Mouse (Mus musculus) ES-E14 (cell line): ENCODE data around the gene A230050P20Rik. TPM values are rescaled to one million over a fixed set of nuclear protein-coding genes. Genes with fewer than 3 reads are reported as not detected.

Experiments used
- DNase-seq: peaks from one replicate; pipeline ENCODE4 v3.0.0-alpha.2; 2013; ENCODE audit warnings: low read depth, low spot score
- H3K27ac ChIP-seq: 2 replicates; pipeline ENCODE4 v1.5.1; 2012; ENCODE audit warnings: low read depth, mild to moderate bottlenecking, low read length, moderate library complexity, mixed read lengths; ENCODE audit not compliant: poor library complexity, insufficient read depth, severe bottlenecking
- H3K36me3 ChIP-seq: 2 replicates; pipeline ENCODE4 v1.6.1; 2012; ENCODE audit warnings: mild to moderate bottlenecking, low read length, moderate library complexity, mixed read lengths; ENCODE audit not compliant: control insufficient read depth, poor library complexity, insufficient read depth, severe bottlenecking
- H3K4me1 ChIP-seq, 2 experiments: fragments of 150-350 bp in 1 of 2; sonication (generic) in 1 of 2; 2 replicates each; pipeline ENCODE4 v1.6.1; 2012; ENCODE audit warnings: low read length in 2 of 2, mild to moderate bottlenecking in 1 of 2, mixed read lengths in 1 of 2; ENCODE audit not compliant: control insufficient read depth in 2 of 2, insufficient read depth in 2 of 2, poor library complexity in 1 of 2
- H3K4me3 ChIP-seq, 2 experiments: fragments of 150-350 bp in 1 of 2; sonication (generic) in 1 of 2; 2 replicates each; pipeline ENCODE4 v1.5.1; 2012; ENCODE audit warnings: low read length in 2 of 2, low read depth in 1 of 2, mild to moderate bottlenecking in 1 of 2, mixed read lengths in 1 of 2; ENCODE audit not compliant: insufficient read depth in 1 of 2, poor library complexity in 1 of 2, severe bottlenecking in 1 of 2
- H3K9ac ChIP-seq: 2 replicates; pipeline ENCODE4 v1.6.1; 2012; ENCODE audit warnings: low read depth, mild to moderate bottlenecking, low read length, mixed read lengths; ENCODE audit not compliant: poor library complexity, insufficient read depth, severe bottlenecking
- H3K9me3 ChIP-seq: fragments of 150-350 bp; sonication (generic); 2 replicates; pipeline ENCODE4 v1.6.1; 2012; ENCODE audit warnings: low read depth, mild to moderate bottlenecking, low read length; ENCODE audit not compliant: control insufficient read depth, insufficient read depth
- CHD2 ChIP-seq: IDR thresholded peaks from 2 replicates; pipeline ENCODE4 v1.6.1; 2014; ENCODE audit warnings: mild to moderate bottlenecking, low read depth, low read length, inconsistent platforms
- HCFC1 ChIP-seq: IDR thresholded peaks from 2 replicates; pipeline ENCODE4 v1.6.1; 2012; ENCODE audit warnings: low read length, inconsistent platforms, borderline replicate concordance; ENCODE audit not compliant: insufficient read depth
- MAFK ChIP-seq: IDR thresholded peaks from 2 replicates; pipeline ENCODE4 v1.6.1; 2014; ENCODE audit warnings: mild to moderate bottlenecking, low read depth, low read length, inconsistent platforms; ENCODE audit not compliant: insufficient read depth
- ZC3H11A ChIP-seq: IDR thresholded peaks from 2 replicates; pipeline ENCODE4 v1.6.1; 2012; ENCODE audit warnings: low read depth, mild to moderate bottlenecking, inconsistent platforms, low read length, borderline replicate concordance
- ZNF384 ChIP-seq: IDR thresholded peaks from 2 replicates; pipeline ENCODE4 v1.6.1; 2012; ENCODE audit warnings: low read depth, low read length, inconsistent platforms
- in situ Hi-C, 2 experiments: fragments of 600-800 bp; cut with MboI; formaldehyde crosslinking; loops; one replicate each; pipeline ENCODE4 v1.15.1; 2025; ENCODE audit warnings: low sequenced_read_pairs in 2 of 2, inconsistent platforms in 1 of 2; ENCODE audit not compliant: unreplicated experiment in 2 of 2
- total RNA-seq: library from RNA; depleted of rRNA; stranded (reverse); fragments of 300-350 nt; gene quantifications from 2 replicates; pipeline ENCODE4 v1.2.3, GENCODE M21; 2012

Gene A230050P20Rik
- total RNA-seq, 1 experiment: 8.3 TPM

DNA sequence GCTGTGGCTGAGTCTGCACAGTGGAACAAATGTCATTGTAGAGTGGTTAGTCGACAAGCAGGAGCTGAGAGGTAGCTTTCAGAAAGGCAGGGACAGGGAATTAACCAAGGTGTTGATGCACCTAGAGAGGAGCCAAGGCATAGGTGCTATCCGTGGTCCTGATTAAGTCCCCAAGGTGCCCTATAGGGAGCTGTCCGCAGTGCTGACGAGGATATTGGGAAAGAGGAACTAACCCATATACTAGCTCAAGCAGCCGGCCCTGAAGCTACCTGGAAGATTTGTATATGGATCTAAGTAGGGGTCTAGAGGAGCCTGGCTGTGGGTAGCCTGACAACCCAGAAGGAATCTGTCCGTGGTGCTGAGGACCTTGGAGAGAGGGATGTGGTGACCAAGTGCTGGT, 11.3 kb upstream of the A230050P20Rik start:
- TF ChIP-seq HCFC1 (0 out of 2 replicates have a peak, but pooled peaks have one; percentile 15), CHD2 (no peak)
- H3K4me3 ChIP-seq: no peak overlapping the region
- in situ Hi-C loops: no loop called here
- H3K36me3 ChIP-seq: no peaks in the 10 kb centered on the region
- H3K27ac ChIP-seq: no peak overlapping the region
- no peak overlapping the region for H3K9ac ChIP-seq
- no peaks in the 10 kb centered on the region for H3K9me3 ChIP-seq
- DNase-seq: peak; percentile 84
- H3K4me1 ChIP-seq: no peaks in the 10 kb centered on the region; a peak in 1 of 4 replicates

GRCm38 (mm10) chr9:20859926-20860325, 8.5 kb upstream of the A230050P20Rik start:
- no peaks in the 10 kb centered on the region; a peak in 1 of 4 replicates for H3K4me1 ChIP-seq
- H3K36me3 ChIP-seq: no peaks in the 10 kb centered on the region
- no peaks in the 10 kb centered on the region for H3K9me3 ChIP-seq
- no peak overlapping the region for H3K27ac ChIP-seq
- no peak overlapping the region for H3K4me3 ChIP-seq
- in situ Hi-C loops: no loop called here
- H3K9ac ChIP-seq: no peak overlapping the region
- TF ChIP-seq CHD2: no peak
- no peak for TF ChIP-seq MAFK
- TF ChIP-seq HCFC1: no peak
- TF ChIP-seq ZC3H11A: no peak
- no peak for TF ChIP-seq ZNF384
- DNase-seq: no peak

DNA sequence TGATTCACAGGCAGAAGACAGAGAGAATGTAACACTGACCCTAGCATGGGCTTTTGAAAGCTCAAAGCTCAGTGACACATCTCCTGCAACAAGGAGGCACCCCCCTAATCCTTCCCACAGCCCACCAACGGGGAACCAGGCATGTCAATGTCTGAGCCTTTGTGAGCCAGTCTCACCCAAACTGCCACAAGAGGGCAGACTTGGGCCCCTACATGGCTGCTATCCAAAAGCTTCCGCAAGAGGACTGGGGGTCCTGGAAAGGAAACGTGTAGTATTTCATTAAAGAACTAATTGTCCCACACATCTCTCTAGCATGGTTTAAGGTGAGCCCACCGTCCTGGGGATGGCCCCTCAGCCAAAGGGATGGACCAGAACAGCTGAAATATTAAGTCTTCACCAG, 6.6 kb upstream of the A230050P20Rik start:
- H3K27ac ChIP-seq: no peak overlapping the region
- TF ChIP-seq ZC3H11A (peak; percentile 21; the same call in 1 of the 2 replicates), HCFC1 (no peak), MAFK (no peak)
- peak; percentile 59 for DNase-seq
- no peak overlapping the region for H3K9ac ChIP-seq
- H3K4me3 ChIP-seq: no peak overlapping the region
- in situ Hi-C loops: no loop called here
- H3K9me3 ChIP-seq: no peaks in the 10 kb centered on the region
- H3K36me3 ChIP-seq: no peaks in the 10 kb centered on the region
- H3K4me1 ChIP-seq: no peaks in the 10 kb centered on the region; a peak in 1 of 4 replicates

GRCm38 (mm10) chr9:20862225-20862624, 6.2 kb upstream of the A230050P20Rik start:
- no peak overlapping the region for H3K4me3 ChIP-seq
- H3K9me3 ChIP-seq: no peaks in the 10 kb centered on the region
- H3K27ac ChIP-seq: no peak overlapping the region
- no peak for DNase-seq
- H3K36me3 ChIP-seq: no peaks in the 10 kb centered on the region
- in situ Hi-C loops: no loop called here
- H3K9ac ChIP-seq: no peak overlapping the region
- no peaks in the 10 kb centered on the region for H3K4me1 ChIP-seq
- TF ChIP-seq CHD2 (no peak), ZC3H11A (no peak), MAFK (no peak), HCFC1 (no peak), ZNF384 (no peak)

DNA sequence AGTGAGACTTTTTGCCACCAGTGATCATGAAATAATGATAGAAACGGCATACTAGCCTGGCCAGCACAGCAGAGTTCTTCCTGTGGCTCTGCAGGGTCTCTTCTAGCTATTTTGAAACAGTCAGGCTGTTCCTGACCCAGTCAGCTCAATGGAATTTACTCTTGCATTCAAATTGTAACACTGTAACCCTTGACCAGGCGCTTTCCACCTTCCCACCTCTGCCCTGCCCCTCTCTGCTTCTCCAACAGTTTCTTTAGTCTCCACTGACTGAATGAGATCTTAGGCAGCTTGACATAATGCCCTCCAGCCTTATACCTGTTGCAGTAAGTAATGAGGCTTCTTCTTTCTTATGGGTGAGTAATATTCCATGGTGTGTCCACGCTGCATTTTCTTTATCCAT, 1.6 kb upstream of the A230050P20Rik start:
- in situ Hi-C loops: no loop called here
- Histone ChIP-seq H3K36me3 (peaks cover 10% of the 10 kb centered on the region), H3K9ac (no peak overlapping the region), H3K9me3 (no peaks in the 10 kb centered on the region), H3K4me1 (peaks cover 0 to 2% of the 10 kb centered on the region in 2 experiments; a peak in 2 of 4 replicates), H3K27ac (no peak overlapping the region), H3K4me3 (no peak overlapping the region)
- TF ChIP-seq HCFC1 (no peak), CHD2 (no peak), ZC3H11A (no peak)
- no peak for DNase-seq
